Mouse (Mus musculus) cerebellum, adult 18-20 months (tissue): Measurements from ENCODE around the gene Dhrs13.
"Not testable (repeated sequence)": the region's sequence is repeated elsewhere in the genome, so short reads cannot be mapped to it uniquely, and the experiment has no call there.

Source experiments
- DNase-seq, 2 experiments: peaks; one replicate each; pipeline ENCODE4 v3.0.0; 2021

The Dhrs13 gene

GRCm38 (mm10) chr11:78044758-78045251 is 12.7 kb downstream of the Dhrs13 start:
- DNase-seq, result peak; percentile 89 to 92

GRCm38 (mm10) chr11:78048637-78049036 is 16.6 kb downstream of the Dhrs13 start:
- DNase-seq, result not testable (repeated sequence)

- no peak for DNase-seq
Observed at GRCm38 (mm10) chr11:78053078-78053477, 21.0 kb downstream of the Dhrs13 start.

- no peak for DNase-seq
Observed at GRCm38 (mm10) chr11:78056946-78057345, 24.9 kb downstream of the Dhrs13 start.

GRCm38 (mm10) chr11:78059833-78060757 is 28.0 kb downstream of the Dhrs13 start:
- DNase-seq, result peak; percentile 58 to 65

DNA sequence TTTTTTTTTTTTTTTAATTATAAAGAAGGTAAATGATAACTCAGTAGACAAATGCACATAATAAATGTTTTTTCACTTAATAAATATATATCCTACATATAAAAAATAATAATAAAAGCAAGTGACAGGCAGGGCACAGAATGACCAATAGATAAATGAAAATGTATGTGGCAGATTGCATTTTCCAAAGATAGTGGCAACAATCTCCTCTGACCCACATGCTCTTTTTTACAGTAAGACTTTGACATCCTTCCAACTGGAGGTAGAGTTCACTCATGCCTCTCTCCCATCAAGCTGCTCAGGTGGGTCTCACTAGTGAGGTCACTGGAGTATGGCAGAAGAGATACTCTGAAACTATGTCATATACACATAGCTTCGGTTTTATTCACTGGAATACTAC is 30.5 kb downstream of the Dhrs13 start:
- no peak for DNase-seq

DNA sequence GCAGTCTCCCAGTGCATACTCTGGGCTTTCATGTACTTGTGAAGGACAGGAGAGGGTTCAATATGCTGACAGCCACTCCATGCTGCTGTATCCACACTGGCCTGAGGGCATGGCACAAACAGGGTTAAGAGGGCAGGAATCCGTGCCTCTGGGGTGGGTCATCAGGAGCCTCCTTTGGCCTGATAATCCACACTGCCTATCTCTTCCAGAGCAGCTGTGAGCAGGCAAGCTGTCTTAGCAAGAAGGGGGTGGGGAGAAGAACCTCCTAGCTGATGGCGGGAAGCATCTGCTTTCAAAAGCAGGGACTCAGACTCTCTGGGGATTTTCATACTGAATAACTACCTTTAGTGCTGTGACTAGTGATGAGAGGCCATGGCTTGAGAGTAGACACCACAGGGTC is 33.8 kb downstream of the Dhrs13 start:
- no peak for DNase-seq

GRCm38 (mm10) chr11:78066641-78067040 is 34.6 kb downstream of the Dhrs13 start:
- DNase-seq, result no peak

DNA sequence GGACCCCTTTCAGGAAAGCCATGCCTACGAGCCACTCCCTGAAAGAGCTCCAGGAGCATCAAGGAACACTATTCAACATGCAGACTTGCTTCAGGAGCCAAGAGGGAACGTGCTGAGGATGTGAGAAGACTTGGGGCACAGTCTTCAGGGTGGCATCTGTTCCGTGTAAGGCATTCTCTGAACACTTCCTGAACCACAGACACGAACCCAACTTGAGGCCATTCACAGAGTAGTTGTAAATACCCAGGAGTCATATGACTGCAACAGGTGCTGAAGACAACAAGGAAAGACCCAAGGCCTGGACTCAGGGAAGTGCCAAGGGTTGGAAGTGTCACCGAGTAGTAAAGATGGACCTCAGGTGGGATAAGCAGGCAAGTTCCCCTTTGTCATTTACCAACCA is 35.5 kb downstream of the Dhrs13 start:
- DNase-seq, result no peak

GRCm38 (mm10) chr11:78069130-78069529 is 37.0 kb downstream of the Dhrs13 start:
- DNase-seq, result no peak

- DNase-seq, result no peak
Observed at GRCm38 (mm10) chr11:78069646-78070045, 37.6 kb downstream of the Dhrs13 start.

DNA sequence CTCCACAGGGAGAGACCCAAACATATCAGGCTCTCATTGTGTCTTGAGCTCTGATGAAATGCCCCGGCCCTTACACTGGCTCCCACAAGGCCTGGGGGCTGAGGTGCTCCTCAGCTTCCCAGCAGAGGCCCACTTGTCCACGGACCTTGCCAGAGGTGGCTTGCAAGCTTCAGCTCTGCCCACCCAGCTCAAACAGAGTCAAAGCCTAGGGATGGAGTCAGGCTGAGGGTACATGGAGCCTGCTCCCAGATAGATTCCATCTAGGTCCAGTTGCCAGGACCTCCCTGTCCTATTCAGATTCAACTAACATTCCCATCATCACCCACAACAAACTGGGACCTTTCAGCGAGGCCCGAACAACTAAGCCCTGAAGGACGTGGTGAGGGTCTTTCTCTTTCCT is 39.9 kb downstream of the Dhrs13 start:
- no peak for DNase-seq

DNA sequence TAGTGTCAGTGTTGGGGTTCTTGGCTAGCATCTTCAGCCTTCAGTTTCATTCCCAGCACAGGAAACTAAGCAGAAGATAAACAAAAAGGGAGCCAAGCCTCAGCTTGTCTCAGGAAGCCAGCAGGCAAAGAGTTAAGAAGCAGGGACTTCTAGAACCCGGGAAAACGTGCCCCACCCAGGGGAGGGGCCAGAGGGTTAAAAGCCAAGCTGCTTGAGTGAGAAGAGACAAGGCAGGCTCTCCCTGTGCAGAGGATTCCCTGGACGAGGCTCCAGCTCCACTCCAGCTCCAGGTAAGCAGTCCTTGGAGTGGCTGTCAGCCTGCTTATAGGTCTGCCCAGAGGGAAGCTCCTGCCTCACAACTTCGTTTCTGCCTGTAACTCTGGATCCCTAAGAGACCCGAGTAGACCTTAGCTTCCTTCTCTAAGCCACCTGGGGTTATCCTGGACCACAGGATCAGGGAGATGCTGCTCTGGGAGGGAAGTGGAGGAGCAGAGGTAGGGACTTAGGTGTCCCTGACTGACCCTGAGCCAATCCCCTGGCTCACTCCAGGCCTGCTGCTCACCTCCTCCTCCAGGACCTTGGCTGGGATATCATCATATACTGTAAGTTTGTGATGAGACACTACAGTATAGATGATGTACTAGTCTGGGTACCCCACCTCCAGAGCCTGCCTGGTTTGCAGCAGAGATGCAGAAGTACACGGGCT is 40.5 kb downstream of the Dhrs13 start:
- DNase-seq, result no peak

- no peak for DNase-seq
Observed at GRCm38 (mm10) chr11:78073577-78074276, 41.6 kb downstream of the Dhrs13 start.

DNA sequence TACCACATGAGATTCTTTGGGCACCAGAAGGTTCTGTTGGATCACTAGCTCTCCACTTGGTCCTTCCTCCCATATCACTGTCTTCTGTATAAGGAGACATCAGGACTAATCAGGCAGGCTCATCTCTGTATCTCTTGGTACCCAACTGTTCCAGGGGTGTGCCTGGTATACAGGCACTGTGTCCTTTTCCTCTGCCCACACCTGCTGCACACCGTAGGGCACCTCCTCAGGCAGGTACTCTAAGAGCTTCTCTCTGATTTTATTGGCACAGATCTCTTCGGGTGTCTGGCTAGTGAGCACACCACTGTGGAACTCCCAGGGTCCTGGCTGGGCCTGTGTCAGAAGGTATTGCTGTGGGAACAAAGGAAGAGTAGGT is 42.2 kb downstream of the Dhrs13 start:
- no peak for DNase-seq

DNA sequence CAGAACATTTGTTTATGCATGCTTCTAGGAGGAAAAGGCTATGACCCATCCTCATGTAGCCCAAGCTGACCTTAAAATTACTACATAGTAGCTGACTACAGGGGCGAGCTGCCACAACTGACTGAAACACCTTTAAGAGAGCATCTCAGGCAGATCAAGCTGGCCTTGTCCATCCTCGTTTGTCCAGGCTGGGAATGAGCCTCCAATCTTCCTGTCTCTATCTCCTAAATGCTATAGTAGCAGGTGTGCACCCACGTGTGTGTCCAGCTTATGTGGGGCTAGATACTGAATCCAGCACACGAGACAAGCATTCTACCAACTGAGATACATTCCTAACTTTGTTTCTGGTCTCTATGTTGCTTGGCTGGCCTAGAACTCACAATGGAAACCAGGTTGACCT is 42.6 kb downstream of the Dhrs13 start:
- no peak for DNase-seq

DNA sequence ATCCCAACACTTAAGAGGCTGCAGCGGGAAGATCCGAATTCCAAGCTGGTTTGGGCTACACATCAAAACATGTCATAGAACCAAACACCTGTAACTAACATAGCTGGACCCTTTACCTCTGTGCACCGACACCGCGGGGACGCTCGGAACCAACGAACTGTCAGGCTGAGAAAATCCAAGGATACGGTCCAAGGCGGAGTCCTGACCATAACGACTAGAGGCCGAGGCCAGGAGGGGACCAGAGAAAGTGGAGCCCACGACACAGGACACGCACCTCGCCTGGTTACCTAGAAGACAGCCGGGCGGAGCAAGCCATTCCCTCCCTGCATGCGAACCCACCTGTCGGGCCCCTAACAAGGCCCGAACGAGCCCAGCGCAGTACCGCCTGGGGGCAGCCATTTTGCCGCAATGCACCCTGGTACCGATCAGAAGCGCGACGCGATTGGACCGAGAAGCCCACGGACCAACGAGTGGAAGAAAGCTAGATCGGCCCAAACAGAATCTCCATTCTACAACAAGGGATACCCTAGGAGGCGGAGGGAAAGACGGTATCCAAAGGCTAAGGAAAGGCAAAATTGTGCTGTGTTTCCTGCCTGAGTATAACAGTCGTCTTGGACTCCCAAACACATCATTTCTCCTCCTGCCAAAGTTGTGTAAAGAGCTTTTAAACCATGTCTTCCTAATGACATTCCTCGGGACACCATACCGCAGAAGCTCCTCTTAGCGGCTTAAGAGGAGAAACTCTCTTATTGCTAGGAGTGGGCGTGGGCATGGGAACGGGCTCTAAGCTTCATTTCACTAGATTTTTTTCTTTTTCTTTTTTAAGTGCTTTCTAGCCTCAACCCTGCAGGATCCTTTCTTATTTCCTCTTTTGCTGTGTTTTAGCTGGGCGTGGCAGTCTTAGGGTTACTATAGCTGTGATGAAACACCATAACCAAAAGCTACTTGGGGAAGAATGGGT is 48.2 kb downstream of the Dhrs13 start, which contains the start of gene Eral1:
Gene Eral1, minus strand, starts transcription at position 423 of the 961 bp plus-strand sequence.
- peak; percentile 86 to 87 for DNase-seq

GRCm38 (mm10) chr11:78083595-78083994 is 51.5 kb downstream of the Dhrs13 start:
- no peak for DNase-seq

DNA sequence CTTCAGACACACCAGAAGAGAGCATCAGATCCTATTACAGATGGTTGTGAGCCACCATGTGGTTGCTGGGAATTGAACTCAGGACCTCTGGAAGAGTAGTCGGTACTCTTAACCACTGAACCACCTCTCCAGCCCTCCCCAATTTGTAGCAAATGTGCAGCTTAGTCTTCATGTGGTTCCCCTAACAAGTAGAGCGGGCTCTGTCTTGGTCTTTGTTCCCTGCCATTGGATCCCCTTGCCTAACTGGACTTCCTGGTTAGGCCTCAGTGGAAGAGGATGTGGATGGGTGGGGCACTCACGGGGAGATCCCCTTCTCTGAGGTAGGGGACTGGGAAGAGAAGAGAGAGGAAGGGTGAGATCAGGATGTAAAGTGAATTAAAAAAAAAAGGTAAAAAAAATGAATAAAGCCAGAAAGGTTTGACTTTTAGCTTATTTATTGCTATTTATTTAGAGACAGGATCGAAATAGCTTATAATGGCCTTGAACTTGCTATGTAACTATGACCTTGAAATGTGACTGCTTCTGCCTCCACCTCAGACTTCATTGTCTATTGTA is 54.9 kb downstream of the Dhrs13 start:
- no peak for DNase-seq
